Mouse (Mus musculus) monocyte, adult 5-6 weeks (primary cell): ENCODE results near the gene Itih5. TPM values are rescaled to one million over a fixed set of nuclear protein-coding genes. Genes with fewer than 3 reads are reported as not detected.

Source experiments
- ATAC-seq: fragments of 153-309, 156-312 bp; replicated peaks from 2 replicates; pipeline ENCODE4 v1.8.0; 2017; ENCODE audit warnings: mild to moderate bottlenecking; ENCODE audit not compliant: low TSS enrichment, insufficient number of reproducible peaks, severe bottlenecking, poor library complexity, low FRiP score
- total RNA-seq: library from RNA; stranded (forward); fragments of 200-1000, 200-491, 200-594 nt; gene quantifications from 3 replicates; pipeline ENCODE4 v1.2.3, GENCODE M21; 2017

Gene Itih5
- total RNA-seq, 1 experiment from 2014 or later, result 1.7 TPM

GRCm38 (mm10) chr2:10293556-10294206 is 140.3 kb downstream of the Itih5 start:
- ATAC-seq, result no peak

- ATAC-seq, result no peak
Observed at GRCm38 (mm10) chr2:10295908-10296307, 142.5 kb downstream of the Itih5 start.

GRCm38 (mm10) chr2:10300244-10300643 is 146.9 kb downstream of the Itih5 start:
- no peak for ATAC-seq

- no peak for ATAC-seq
Observed at GRCm38 (mm10) chr2:10300771-10301170, 147.4 kb downstream of the Itih5 start.

GRCm38 (mm10) chr2:10301391-10301790 is 148.0 kb downstream of the Itih5 start:
- ATAC-seq, result no peak

GRCm38 (mm10) chr2:10301997-10302396 is 148.6 kb downstream of the Itih5 start:
- ATAC-seq, result no peak

- ATAC-seq, result no peak
Observed at GRCm38 (mm10) chr2:10304911-10305310, 151.5 kb downstream of the Itih5 start.

Other genes with a start within 250 kb of the Itih5 start
- gene Taf3, start 105.0 kb upstream of the Itih5 start, total RNA-seq, result 9.1 to 13.8 TPM (median 12.5 TPM) in 3 replicates
- 263 to 377 TPM (median 356 TPM) in 3 replicates for gene Atp5c1, start 73.1 kb upstream of the Itih5 start, total RNA-seq
- 49.3 to 54.7 TPM (median 51.6 TPM) in 3 replicates for gene Kin, start 73.0 kb upstream of the Itih5 start, total RNA-seq
- gene Itih2, start 22.2 kb upstream of the Itih5 start, total RNA-seq, result not detected in 3 replicates
- 0.21 to 0.68 TPM in 2 of 3 replicates, not detected in the other for gene Sfmbt2, start 216.9 kb downstream of the Itih5 start, total RNA-seq